Mouse (Mus musculus): ENCODE data around the gene Helt.

Gene Helt

DNA sequence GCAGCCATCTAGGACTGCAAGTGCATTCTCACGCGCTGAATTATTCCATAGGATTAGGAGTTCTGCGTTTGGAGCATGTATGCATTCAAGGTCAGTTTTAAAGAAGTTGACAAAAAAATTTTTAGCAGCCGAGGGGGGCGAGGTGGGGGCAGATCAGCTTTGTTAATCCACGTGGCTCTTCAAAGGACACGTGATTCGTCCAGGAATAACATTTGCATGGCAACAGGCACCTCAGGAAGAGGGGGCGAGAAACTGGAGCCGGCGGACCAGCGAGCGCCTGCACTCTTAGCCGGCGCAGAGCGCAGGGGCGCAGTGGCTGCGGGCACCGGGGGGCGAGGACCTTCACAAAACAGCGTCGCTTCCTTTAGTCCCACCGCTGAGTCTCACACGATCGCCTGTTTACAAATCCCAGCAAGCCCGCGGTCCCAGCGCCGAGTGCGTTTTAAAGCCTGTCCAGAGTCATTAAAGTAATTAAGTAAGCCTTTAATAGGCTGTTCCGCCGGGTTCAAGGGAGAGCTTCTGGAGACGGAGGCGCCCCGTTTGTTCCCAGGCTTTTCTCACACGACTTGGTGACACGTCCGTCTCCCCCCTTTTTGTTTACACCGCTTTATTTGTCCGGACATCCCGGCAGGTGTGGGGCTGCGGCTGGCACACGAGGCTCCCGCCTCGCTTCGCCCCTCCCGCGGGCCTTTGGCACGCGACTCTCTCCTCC, at the start of gene Helt:
TSS of gene Helt (minus strand) at position 491 of the 712 bp plus-strand sequence.
- DNase-seq = no peak

DNA sequence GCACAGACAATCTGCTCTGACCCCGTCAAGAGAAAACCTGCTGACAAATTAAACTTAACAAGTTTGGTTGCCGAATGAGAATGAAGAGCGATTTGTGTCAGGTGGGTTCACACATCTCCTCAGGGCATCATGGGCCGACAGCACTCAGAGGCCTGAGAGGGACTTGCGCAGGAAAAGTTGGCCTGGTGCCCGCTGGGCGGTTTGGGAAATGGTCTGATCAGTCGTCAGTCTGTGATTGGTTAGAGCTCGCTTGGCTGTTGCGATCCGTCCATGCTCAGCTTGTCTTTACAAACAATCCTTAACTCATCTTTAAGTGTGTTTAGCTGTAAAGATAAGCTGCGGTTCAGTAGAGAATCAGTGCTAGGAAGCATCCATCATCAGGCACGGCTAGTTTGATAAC, 47.8 kb upstream of the Helt start:
- DNase-seq = no peak

GRCm38 (mm10) chr8:46340381-46341273, 46.2 kb upstream of the Helt start:
- DNase-seq = no peak

DNA sequence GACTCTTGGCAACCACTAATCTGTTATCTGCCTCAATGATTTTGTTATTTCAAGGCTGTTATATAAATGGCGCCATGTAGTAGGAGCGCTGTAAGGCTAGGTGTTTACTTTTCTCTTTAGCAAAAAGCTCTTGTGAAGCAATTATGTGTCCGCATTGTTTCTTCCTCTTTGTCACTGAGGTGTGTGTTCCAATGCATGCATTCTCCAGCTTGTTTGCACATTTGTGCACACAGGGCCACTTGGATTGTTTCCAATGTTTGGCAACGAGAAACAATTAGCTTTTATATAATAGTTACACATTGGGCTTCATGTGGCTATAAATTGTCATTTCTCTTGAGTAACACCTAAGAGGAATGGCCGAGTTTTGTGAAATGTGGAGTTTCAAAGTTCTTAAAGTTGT, 44.8 kb upstream of the Helt start:
- no peak for DNase-seq

GRCm38 (mm10) chr8:46336351-46336750, 41.9 kb upstream of the Helt start:
- DNase-seq = no peak

- DNase-seq = no peak
Observed at GRCm38 (mm10) chr8:46332389-46333061, 38.1 kb upstream of the Helt start.

DNA sequence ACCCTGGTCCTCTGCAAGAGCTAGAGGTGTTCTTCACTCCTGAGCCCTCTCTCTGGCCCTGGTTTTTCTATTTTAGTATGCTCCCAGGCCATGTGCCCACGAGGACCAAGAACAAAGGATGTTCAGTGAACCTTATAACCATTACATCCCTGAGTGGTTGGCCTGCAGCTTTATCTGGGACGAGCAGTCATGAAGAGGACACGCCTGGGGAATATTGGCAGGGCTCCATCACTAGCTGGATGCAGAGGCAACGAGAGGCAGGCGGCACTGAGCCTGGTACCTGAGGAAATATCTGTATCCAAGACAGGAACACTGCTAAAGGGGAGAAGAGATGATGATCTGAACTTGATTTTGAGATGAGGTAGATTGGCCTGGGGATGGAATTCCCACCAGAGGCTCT, 37.3 kb upstream of the Helt start:
- DNase-seq = peak; percentile 8

DNA sequence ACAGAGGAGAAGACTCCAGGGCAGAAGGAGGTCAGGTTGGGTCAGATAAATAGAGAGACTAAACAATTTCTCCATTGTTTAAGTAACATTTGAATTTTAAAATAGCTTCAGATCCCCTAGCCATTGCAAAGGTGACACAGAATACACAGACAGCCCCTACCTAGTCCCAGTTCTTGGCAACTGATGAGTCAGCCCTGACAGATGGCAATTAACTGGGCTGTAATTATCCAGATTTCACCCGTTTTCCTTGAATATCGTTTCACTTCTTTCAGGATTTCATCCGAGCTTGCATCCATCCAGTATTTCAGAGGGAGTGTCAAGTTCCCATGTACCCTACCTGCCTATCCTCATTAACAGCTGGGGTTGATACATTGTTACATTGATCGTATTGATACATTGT, 34.9 kb upstream of the Helt start:
- no peak for DNase-seq

DNA sequence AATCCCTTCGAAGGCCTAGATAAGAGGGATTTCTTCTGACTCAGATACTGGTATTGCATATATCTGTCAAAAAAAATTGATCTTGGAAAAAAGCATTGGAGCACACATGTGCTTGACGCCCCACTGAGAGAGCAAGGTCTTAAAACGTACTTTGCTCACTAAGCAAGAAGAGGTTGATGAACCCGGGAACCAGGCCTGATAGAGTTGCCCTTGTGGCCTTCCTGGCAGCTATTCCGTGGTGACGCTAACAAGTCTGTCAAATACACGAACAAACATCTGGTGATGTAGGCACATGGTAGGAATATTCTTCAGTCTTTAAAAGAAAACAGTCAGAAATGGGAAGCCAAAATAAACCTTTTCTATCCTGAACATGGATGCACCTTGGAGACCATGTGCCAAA, 32.8 kb upstream of the Helt start:
- DNase-seq = no peak

- DNase-seq = no peak
Observed at GRCm38 (mm10) chr8:46326715-46327114, 32.2 kb upstream of the Helt start.

DNA sequence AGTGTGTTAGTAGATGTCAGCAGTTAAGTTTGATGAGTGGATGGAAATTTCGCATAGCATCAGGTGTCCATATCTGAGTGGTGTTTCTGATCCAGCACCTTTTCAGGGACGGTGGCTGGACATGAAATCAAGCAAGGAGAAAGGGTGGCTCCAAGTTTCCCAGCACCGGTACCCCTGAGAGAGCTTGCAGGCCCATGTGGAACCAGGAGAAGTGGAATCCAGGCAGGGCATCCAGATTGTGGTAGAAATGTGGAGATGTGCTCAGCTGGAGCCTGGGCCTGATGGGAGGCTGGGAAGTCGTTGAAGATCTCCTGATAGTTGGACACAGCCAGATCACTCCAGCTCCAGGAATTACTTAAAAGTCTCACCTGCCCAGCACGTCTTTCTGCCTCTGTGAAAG, 30.2 kb upstream of the Helt start:
- DNase-seq = no peak

DNA sequence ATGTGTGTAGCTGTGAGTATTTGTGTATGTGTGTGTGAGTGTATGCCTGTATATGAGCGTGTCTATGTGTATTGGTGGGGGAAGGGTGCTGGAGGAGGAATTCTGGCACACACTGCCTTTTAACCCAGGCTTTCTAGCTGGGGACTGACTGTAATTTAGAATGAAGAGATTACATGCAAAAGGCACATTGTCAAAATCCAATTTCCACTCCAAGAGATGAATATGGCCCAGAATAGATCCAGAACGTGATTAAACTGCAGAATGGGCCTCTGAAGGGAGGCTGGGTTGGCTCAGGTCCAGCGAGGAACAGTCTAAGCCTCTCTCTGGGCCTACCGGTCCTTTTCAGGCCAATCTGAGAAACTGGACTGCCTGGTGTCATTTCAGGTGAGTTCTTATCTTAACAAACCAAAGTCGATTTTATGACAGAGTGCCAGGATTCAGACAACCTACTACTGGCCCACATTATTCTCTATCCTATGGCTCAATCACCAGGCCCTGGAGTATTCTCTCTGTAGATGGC, 29.3 kb upstream of the Helt start:
- DNase-seq = no peak

DNA sequence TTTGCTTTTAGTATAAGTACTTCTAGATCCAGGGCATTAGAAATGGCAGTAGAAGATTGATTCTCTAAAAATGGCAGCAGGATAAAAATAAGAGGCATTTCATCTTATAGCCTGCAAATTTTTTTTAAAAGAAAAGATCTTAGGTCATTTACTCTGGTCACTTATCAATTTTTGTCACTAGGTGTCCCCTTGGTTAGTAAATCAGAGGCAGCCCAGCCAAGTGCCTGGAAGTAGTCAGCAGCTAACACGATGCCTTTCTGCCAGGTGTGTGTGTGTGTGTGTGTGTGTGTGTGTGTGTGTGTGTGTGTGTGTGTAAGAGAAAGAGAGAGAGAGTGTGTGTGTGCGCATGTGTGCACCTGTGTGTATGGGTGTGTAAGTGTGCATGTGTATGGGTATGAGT, 28.4 kb upstream of the Helt start:
- DNase-seq = no peak

DNA sequence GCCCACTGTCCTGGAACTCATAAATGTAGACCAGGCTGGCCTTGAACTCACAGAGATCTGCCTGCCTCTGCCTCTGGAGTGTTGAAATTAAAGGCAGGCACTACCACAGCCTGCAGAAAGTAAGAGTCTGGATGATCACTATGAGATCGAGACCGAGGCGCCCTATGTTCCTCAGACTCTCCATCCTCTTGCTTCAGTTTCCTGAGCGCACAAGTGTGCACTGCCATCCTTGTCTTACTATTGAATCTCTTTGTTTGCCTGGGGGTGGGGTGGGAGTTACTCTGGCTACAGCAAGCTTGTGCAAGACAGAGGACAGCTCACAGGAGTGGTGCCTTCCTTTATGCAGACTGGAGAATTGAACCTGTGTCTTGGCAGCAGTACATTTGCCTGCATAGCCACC, 27.9 kb upstream of the Helt start:
- no peak for DNase-seq

GRCm38 (mm10) chr8:46318802-46319201, 24.3 kb upstream of the Helt start:
- no peak for DNase-seq

DNA sequence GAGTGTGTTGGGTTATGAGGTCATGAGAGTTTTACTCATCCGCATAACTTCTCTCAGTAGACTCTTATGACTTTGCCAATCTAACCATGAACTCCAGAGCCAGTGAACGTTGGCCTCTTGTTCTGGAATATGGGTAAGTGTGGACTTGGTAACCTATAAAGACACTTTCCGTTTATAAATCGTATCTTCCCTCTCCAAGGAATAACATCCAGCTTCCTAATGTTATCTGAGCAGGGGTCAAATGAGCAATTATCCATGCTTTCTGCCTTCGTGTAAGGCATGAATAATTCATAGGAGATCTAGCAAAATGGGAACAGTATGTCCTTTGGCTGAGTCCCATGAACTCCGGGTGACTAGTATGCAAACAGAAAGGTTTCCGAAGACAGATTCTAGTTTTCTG, 22.7 kb upstream of the Helt start:
- DNase-seq = no peak

DNA sequence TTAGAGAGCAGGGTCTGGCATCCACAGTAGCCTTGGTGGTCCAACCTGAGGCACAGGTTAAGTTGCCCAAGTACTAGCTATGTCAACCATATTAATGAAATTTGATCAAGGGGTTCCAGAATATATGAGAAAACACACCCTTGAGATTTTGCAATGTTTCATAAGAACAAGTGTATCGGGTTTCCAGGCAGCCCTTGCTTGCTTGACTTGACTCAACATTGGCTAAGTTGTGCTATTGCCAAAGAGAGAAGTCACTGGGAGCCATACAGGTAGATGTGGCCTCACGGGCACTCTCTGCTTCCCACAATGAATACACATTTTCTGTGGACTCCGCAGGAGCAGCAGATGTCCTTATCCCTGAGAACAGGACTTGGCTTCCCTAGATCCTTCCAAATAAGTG, 19.3 kb upstream of the Helt start:
- DNase-seq = no peak

DNA sequence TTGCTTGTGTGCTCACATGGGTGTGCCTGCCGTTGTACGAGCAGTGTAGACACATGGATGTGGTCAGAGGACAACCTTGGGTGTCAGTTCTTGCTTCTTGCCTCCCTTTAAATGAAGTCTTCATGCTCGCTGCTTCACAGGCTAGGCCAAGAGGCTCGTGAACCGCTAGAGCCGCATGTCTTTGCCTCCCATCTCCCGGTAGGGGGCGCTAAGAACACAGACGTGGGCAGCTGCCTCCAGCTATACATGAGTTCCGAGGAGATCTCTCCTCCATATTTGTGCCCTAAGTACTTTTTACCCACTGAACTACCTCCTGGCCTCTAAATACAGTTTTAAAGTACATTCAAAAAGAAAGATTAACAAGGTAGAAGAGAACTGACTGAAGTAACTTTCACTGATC, 16.7 kb upstream of the Helt start:
- DNase-seq = peak; percentile 56

- no peak for DNase-seq
Observed at GRCm38 (mm10) chr8:46308189-46308588, 13.7 kb upstream of the Helt start.

DNA sequence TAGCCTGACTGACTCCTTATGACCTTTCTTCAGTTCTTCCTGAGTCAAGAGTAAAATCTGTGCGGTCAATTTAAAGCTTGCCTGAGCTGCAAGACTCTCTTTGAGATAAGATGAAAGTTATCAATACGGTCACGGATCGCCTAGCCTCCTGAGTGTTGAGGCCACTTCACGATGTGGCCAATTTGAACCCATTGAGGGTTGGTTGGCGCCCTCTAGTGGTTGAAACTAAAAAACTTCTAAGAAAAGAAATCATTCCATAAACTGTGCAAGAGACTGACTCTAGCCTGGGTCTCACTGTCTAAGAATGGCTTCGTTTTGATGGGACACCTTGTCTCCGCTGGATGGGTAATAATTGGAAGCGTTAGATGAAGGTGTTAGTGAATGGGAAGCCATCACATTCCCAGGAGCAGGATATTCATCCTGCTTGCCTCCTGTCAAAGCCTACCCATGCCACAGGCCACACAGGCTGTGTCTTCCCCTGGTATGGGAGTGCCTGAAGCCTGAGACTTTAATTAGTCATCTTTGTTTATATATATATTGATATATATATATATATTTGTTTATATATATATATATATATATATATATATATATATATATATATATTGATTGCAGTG, 11.4 kb upstream of the Helt start:
- peak; percentile 12 for DNase-seq

GRCm38 (mm10) chr8:46302121-46302520, 7.7 kb upstream of the Helt start:
- no peak for DNase-seq

- no peak for DNase-seq
Observed at GRCm38 (mm10) chr8:46298847-46299246, 4.4 kb upstream of the Helt start.

DNA sequence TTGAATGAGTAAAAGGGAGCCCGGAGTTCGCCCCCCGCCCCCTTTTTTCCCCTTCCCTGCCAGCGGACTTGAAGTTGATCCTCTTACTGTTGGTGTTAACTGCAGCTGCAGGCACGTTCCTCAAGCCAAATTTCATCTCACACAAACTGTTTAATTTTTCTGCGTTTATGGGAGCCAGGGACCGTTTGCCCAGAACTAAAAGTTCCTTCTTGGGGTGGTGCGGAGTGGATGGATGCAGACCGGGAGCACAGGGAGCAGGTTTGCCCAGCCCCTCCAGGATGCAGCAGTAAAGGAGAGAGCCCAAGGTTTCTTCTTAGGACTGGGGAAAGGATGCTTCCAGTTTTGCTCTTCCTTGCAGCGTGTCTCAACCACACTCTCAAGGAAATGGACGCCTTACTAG, 2.1 kb upstream of the Helt start:
- no peak for DNase-seq
